Mouse (Mus musculus) G1E (cell line): ENCODE results near the gene Ctnnb1. TPM values are rescaled to one million over a fixed set of nuclear protein-coding genes. Genes with fewer than 3 reads are reported as not detected.

Source experiments
- ATAC-seq: 2 replicates; pipeline ENCODE4 v1.8.0; 2016; ENCODE audit warnings: mild to moderate bottlenecking; ENCODE audit not compliant: insufficient number of reproducible peaks, poor library complexity, low FRiP score, severe bottlenecking; ENCODE audit errors: extremely low read depth
- DNase-seq: peaks from one replicate; pipeline ENCODE4 v3.0.0; 2012; ENCODE audit warnings: low spot score
- H3K27me3 ChIP-seq: 2 replicates; pipeline ENCODE4 v1.6.1; 2012; ENCODE audit warnings: mild to moderate bottlenecking, low read length, inconsistent platforms; ENCODE audit not compliant: insufficient read depth
- H3K36me3 ChIP-seq: replicated peaks from 2 replicates; pipeline ENCODE3; 2012; ENCODE audit warnings: mild to moderate bottlenecking, inconsistent platforms
- H3K4me1 ChIP-seq: 2 replicates; pipeline ENCODE4 v1.6.1; 2012; ENCODE audit warnings: low read depth, low read length, inconsistent platforms, mixed read lengths; ENCODE audit not compliant: insufficient read depth
- H3K4me3 ChIP-seq: 2 replicates; pipeline ENCODE4 v1.5.1; 2012; ENCODE audit warnings: low read depth, mild to moderate bottlenecking, inconsistent platforms, low read length, moderate library complexity, mixed read lengths
- H3K9me3 ChIP-seq: replicated peaks from 2 replicates; pipeline ENCODE4 v1.6.1; 2012; ENCODE audit warnings: inconsistent platforms
- CTCF ChIP-seq: IDR thresholded peaks from 2 replicates; pipeline ENCODE4 v1.5.1; 2012; ENCODE audit warnings: low read depth, low read length, inconsistent platforms, mixed read lengths
- GATA1 ChIP-seq: IDR thresholded peaks from 2 replicates; pipeline ENCODE4 v1.6.1; 2012; ENCODE audit warnings: borderline replicate concordance, low read length, inconsistent platforms, mixed read lengths
- GATA2 ChIP-seq: IDR thresholded peaks from 2 replicates; pipeline ENCODE4 v1.6.1; 2012; ENCODE audit warnings: low read depth, low read length, inconsistent platforms, borderline replicate concordance
- POLR2AphosphoS5 ChIP-seq: IDR thresholded peaks from 2 replicates; pipeline ENCODE4 v1.6.1; 2012; ENCODE audit warnings: low read depth, low read length, inconsistent platforms; ENCODE audit not compliant: insufficient replicate concordance
- TAL1 ChIP-seq: conservative IDR thresholded peaks from 2 replicates; pipeline ENCODE4 v1.6.1; 2012; ENCODE audit warnings: low read depth, low read length, inconsistent platforms, mixed read lengths
- polyA plus RNA-seq: library from polyadenylated mRNA; stranded (reverse); fragments of >175 nt; gene quantifications from 2 replicates; pipeline ENCODE4 v1.2.3, GENCODE M21; 2012
- total RNA-seq, 2 experiments: library from RNA; stranded (forward) in 1 of 2; stranded (reverse) in 1 of 2; fragments of 200-1000 nt in 1 of 2; fragments of >200 nt in 1 of 2; fragmentation: Nextera tagmentation in 1 of 2; gene quantifications; 2 replicates each; pipeline ENCODE4 v1.2.3; 2014 to 2017

Ctnnb1 gene
- total and polyA plus RNA-seq, 3 experiments, result 60.1 to 628 (median 233) TPM

- ATAC-seq, result no peak
- no peak for DNase-seq
- peaks cover 22% of the 10 kb centered on the region for H3K27me3 ChIP-seq
These were observed 57.2 kb downstream of the Ctnnb1 start for GRCm38 (mm10) chr9:120986255-120986654.

GRCm38 (mm10) chr9:120986994-120987393, 58.0 kb downstream of the Ctnnb1 start:
- Histone ChIP-seq H3K4me1 (no peaks in the 10 kb centered on the region), H3K27me3 (peaks cover 22% of the 10 kb centered on the region), H3K36me3 (no peaks in the 10 kb centered on the region), H3K9me3 (no peaks in the 10 kb centered on the region), H3K4me3 (no peak overlapping the region)
- ATAC-seq (no peak), DNase-seq (no peak)
- TF ChIP-seq TAL1 (no peak), POLR2AphosphoS5 (no peak), GATA2 (no peak), CTCF (no peak), GATA1 (no peak)

More at GRCm38 (mm10) chr9:120986255-120986654, 57.2 kb downstream of the Ctnnb1 start:
- TF ChIP-seq TAL1, result no peak
- no peak for TF ChIP-seq GATA1
- no peak for TF ChIP-seq POLR2AphosphoS5
- TF ChIP-seq GATA2, result no peak
- no peak for TF ChIP-seq CTCF
- H3K9me3 ChIP-seq, result no peaks in the 10 kb centered on the region
- H3K4me3 ChIP-seq, result no peak overlapping the region
- H3K4me1 ChIP-seq, result peaks cover 2% of the 10 kb centered on the region; the same call in 1 of the 2 replicates
- H3K36me3 ChIP-seq, result no peaks in the 10 kb centered on the region

- DNase-seq, result no peak
- Histone ChIP-seq H3K4me1 (no peaks in the 10 kb centered on the region), H3K36me3 (no peaks in the 10 kb centered on the region), H3K9me3 (no peaks in the 10 kb centered on the region), H3K27me3 (peaks cover 22% of the 10 kb centered on the region), H3K4me3 (no peak overlapping the region)
- TF ChIP-seq GATA1 (no peak), GATA2 (no peak), TAL1 (no peak), POLR2AphosphoS5 (no peak), CTCF (no peak)
- ATAC-seq, result no peak
These were observed 59.1 kb downstream of the Ctnnb1 start for GRCm38 (mm10) chr9:120988088-120988487.

GRCm38 (mm10) chr9:120989806-120990700, 61.0 kb downstream of the Ctnnb1 start:
- TF ChIP-seq GATA2 (no peak), POLR2AphosphoS5 (no peak), TAL1 (no peak), GATA1 (no peak), CTCF (no peak)
- no peaks in the 10 kb centered on the region for H3K36me3 ChIP-seq
- no peaks in the 10 kb centered on the region for H3K9me3 ChIP-seq
- peaks cover 19% of the 10 kb centered on the region for H3K27me3 ChIP-seq
- no peaks in the 10 kb centered on the region for H3K4me1 ChIP-seq
- no peak overlapping the region for H3K4me3 ChIP-seq
- no peak for DNase-seq
- no peak for ATAC-seq

GRCm38 (mm10) chr9:120991801-120992200, 62.8 kb downstream of the Ctnnb1 start:
- H3K9me3 ChIP-seq, result no peaks in the 10 kb centered on the region
- TF ChIP-seq GATA1 (no peak), POLR2AphosphoS5 (no peak), GATA2 (no peak), CTCF (no peak), TAL1 (no peak)
- H3K27me3 ChIP-seq, result peaks cover 18% of the 10 kb centered on the region
- no peak overlapping the region for H3K4me3 ChIP-seq
- H3K36me3 ChIP-seq, result no peaks in the 10 kb centered on the region
- no peak for DNase-seq
- no peaks in the 10 kb centered on the region for H3K4me1 ChIP-seq
- no peak for ATAC-seq

- DNase-seq, result no peak
- Histone ChIP-seq H3K4me3 (no peak overlapping the region), H3K4me1 (no peaks in the 10 kb centered on the region), H3K9me3 (no peaks in the 10 kb centered on the region), H3K36me3 (no peaks in the 10 kb centered on the region), H3K27me3 (peaks cover 16% of the 10 kb centered on the region)
- no peak for ATAC-seq
- TF ChIP-seq TAL1 (no peak), GATA1 (no peak), GATA2 (no peak), POLR2AphosphoS5 (no peak), CTCF (no peak)
These were observed 64.0 kb downstream of the Ctnnb1 start for GRCm38 (mm10) chr9:120993004-120993403.
